Mouse (Mus musculus) olfactory bulb, adult 2 months (tissue): ENCODE measurements around the gene 9830107B12Rik.

ENCODE experiments used
- CTCF ChIP-seq: fragments of 200-500 bp; IDR thresholded peaks from 2 replicates; pipeline ENCODE4 v1.5.1; 2012; ENCODE audit warnings: low read depth, mild to moderate bottlenecking, low read length, moderate library complexity; ENCODE audit not compliant: insufficient read depth
- POLR2A ChIP-seq: fragments of 200-500 bp; IDR thresholded peaks from 2 replicates; pipeline ENCODE4 v1.6.1; 2012; ENCODE audit warnings: mild to moderate bottlenecking, low read depth, low read length, moderate library complexity; ENCODE audit not compliant: insufficient read depth

- TF ChIP-seq POLR2A (no peak), CTCF (no peak)
These were observed 38.2 kb downstream of the 9830107B12Rik start for GRCm38 (mm10) chr17:48107862-48108261.
